Comparison of ENCODE assay signal across 8 mouse cellular contexts in the genomic region with DNA sequence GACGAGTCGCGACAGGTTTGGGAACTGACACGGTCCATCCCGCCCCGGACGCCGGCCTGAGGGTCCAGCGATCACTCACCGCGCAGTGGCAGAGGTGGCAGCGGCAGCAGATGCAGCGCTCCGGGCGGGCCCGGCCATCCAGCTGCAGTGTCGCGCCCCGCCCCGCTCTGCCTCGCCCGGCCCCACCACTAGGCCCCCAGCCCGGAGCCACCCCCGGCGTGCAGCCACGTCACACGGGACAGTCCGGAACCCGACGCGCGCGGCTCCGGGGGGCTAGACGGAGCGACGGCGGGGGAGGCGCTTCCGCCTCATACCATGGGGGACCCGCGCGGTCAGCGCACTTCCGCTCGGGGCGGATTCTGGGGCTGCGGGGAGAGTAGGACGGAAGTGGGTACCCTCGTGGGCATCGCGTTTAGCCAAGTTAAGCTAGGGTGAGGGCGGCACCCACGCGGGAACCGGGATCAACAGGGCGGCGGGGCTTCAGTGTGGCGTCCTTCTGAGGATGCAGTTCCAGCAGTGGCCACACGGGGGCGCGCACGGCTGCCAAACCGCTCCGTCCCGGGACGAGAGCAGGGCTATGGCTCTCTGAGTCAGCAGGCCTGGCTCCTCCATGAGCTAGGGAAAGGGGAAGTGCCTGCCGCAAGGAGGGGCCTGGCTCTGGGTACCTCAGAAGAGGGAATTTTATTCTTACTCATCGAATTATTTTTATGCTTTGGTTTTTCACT. TPM values are rescaled to one million over a fixed set of nuclear protein-coding genes. Genes with fewer than 3 reads are reported as not detected.
DNase-seq lines count a peak whose midpoint lies in the region; ATAC-seq and TF ChIP-seq lines count a peak whose summit lies in the region.

A gene (minus strand): TSS at position 342 of the 725 bp plus-strand sequence.

- peak within 1 kb of the TSS; percentile 90 for H3K27ac ChIP-seq in bone marrow macrophage, adult 2 months (ENCODE audit: insufficient read depth, low read depth, low read length)
- H3K27ac ChIP-seq in embryonic fibroblast, embryonic 13.5 days (ENCODE audit: insufficient read depth, low read length) = peak within 1 kb of the TSS; percentile 95
- peak within 1 kb of the TSS; percentile 89 for H3K27ac ChIP-seq in heart, embryonic 10.5 days
- peak within 1 kb of the TSS; percentile 93 for H3K27ac ChIP-seq in kidney, embryonic 15.5 days

- peaks cover 26% of the 10 kb centered on the region for H3K36me3 ChIP-seq in heart, embryonic 10.5 days
- H3K36me3 ChIP-seq in kidney, embryonic 15.5 days = peaks cover 15% of the 10 kb centered on the region

- TF ChIP-seq CTCF in bone marrow macrophage, adult 2 months (IDR thresholded peaks at IDR 0.05; ENCODE audit: low read depth, low read length) = peak; percentile 80
- TF ChIP-seq CTCF in embryonic fibroblast, embryonic 13.5 days (IDR thresholded peaks at IDR 0.05; ENCODE audit: borderline replicate concordance, insufficient read depth, low read length) = peak; percentile 93

- H3K4me3 ChIP-seq in bone marrow macrophage, adult 2 months (ENCODE audit: insufficient read depth, low read length) = peak within 1 kb of the TSS; percentile 78
- H3K4me3 ChIP-seq in embryonic fibroblast, embryonic 13.5 days (ENCODE audit: insufficient read depth, low read length) = peak within 1 kb of the TSS; percentile 80
- peak within 1 kb of the TSS; percentile 63 for H3K4me3 ChIP-seq in heart, embryonic 10.5 days
- H3K4me3 ChIP-seq in kidney, embryonic 15.5 days (replicated peaks) = peak within 1 kb of the TSS; percentile 72

- TF ChIP-seq POLR2A in bone marrow macrophage, adult 2 months (IDR thresholded peaks at IDR 0.05; ENCODE audit: borderline replicate concordance, low read depth, low read length) = no peak
- peak; percentile 85 for TF ChIP-seq POLR2A in embryonic fibroblast, embryonic 13.5 days (IDR thresholded peaks at IDR 0.05; ENCODE audit: low read depth, low read length)

- WGBS in heart, embryonic 10.5 days = under 1% methylated on average over 63 of the region's 69 CpGs
- under 1% methylated on average over 69 of the region's 69 CpGs for WGBS in kidney, embryonic 15.5 days

- peaks cover 27% of the 10 kb centered on the region for H3K4me1 ChIP-seq in bone marrow macrophage, adult 2 months (ENCODE audit: control insufficient read depth, insufficient read depth, low read length)
- no peaks in the 10 kb centered on the region for H3K4me1 ChIP-seq in embryonic fibroblast, embryonic 13.5 days (ENCODE audit: control insufficient read depth, insufficient read depth, low read length)
- peaks cover 36% of the 10 kb centered on the region for H3K4me1 ChIP-seq in heart, embryonic 10.5 days
- peaks cover 24% of the 10 kb centered on the region for H3K4me1 ChIP-seq in kidney, embryonic 15.5 days

- peak within 1 kb of the TSS; percentile 70 for H3K9ac ChIP-seq in kidney, embryonic 15.5 days

- ATAC-seq in kidney, embryonic 15.5 days (replicated peaks; ENCODE audit: low FRiP score) = peak; percentile 97
- peak; percentile 81 for ATAC-seq in monocyte, adult 5-6 weeks (replicated peaks; ENCODE audit: insufficient number of reproducible peaks, low FRiP score, low TSS enrichment, poor library complexity, severe bottlenecking)

- H3K4me2 ChIP-seq in kidney, embryonic 15.5 days = peak within 1 kb of the TSS; percentile 72

- no peaks in the 10 kb centered on the region for H3K9me3 ChIP-seq in heart, embryonic 10.5 days
- no peaks in the 10 kb centered on the region for H3K9me3 ChIP-seq in kidney, embryonic 15.5 days (replicated peaks)

- DNase-seq in A20 (ENCODE audit: low read depth, low spot score) (peak; percentile 99), liver (peak; percentile 95)
- DNase-seq in heart, embryonic 10.5 days (ENCODE audit: low spot score) = peak; percentile 97
- DNase-seq in spleen, postnatal 4 days (ENCODE audit: low spot score in 2 of 2) = peak; percentile 94 to 99

- no peaks in the 10 kb centered on the region for H3K27me3 ChIP-seq in heart, embryonic 10.5 days (ENCODE audit: insufficient read depth, poor library complexity, severe bottlenecking)
- H3K27me3 ChIP-seq in kidney, embryonic 15.5 days = no peaks in the 10 kb centered on the region

RNA-seq across cellular contexts. Expression of the gene that starts here (rescaled TPM):
- polyA plus RNA-seq in bone marrow macrophage, adult 2 months (2012; ENCODE audit: insufficient read depth, insufficient read length, missing spikeins) = 47.0 and 55.1 TPM in 2 replicates
- 93.5 and 104 TPM in 2 replicates for polyA plus RNA-seq in embryonic fibroblast, embryonic 13.5 days (2011; ENCODE audit: insufficient read length, low read depth, missing spikeins)
- 32.6 and 37.5 TPM in 2 replicates for polyA plus RNA-seq in heart, embryonic 10.5 days (2016; fragmentation: Nextera tagmentation; extraction: Ambion mirVana)
- polyA plus RNA-seq in kidney, embryonic 15.5 days (2015; fragmentation: Nextera tagmentation; extraction: Ambion mirVana) = 41.2 and 48.5 TPM in 2 replicates
- 15.6 to 33.3 TPM (median 26.7 TPM) in 3 replicates for total RNA-seq in monocyte, adult 5-6 weeks (2017)

Comparison
In these comparisons a context has a peak if more than half of its experiments do, and no peak if none do; other contexts are left out.
1. Peak in every context shown above with its lines: DNase-seq, ATAC-seq, H3K4me3 ChIP-seq and H3K27ac ChIP-seq.